Mouse (Mus musculus): ENCODE measurements around the gene U90926. TPM values are rescaled to one million over a fixed set of nuclear protein-coding genes. Genes with fewer than 3 reads are reported as not detected.
"Not testable (repeated sequence)": the region's sequence is repeated elsewhere in the genome, so short reads cannot be mapped to it uniquely, and the experiment has no call there.

Gene U90926
- total RNA-seq, 2 experiments from 2014 or later: not detected

DNA sequence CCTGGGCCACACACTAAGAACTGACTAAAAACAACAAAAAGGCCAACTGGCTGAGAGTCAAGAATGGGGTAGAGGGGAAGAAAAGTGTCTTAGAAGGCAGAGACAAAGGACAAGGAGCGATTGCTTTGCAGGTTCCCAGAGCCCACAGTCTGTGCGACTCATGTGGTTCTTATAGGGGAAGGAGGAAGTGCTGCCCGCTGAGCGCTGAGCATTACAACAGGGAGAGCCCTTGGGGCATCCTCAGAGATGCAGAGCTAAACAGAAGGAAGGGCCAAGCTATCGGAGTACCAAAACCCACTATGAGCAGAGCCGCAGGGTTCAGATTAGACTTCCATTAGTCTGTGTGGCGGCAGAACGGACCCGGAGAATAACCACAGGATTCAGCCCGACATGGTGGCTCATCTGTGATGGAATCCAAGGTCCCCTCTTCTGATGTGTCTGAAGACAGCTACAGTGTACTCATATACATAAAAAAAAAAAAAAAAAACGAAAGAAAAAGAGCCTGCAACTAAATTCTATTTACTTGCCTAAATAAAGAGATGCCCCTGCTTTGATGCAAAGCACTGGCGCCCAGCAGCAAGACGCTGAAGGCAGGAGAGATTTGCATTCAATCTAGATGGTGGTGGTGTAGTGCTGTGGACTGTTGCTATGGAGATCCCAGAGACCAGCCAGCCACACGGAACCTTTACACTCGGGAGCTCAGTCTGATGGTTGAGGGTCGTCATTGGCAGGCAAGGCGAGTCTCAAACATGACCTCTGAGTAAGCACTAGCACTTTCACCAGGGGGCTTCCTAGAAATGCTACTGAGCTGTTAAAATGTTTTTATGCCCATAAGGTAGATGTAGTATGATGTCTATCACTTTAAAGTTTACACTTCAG is 3.9 kb upstream of the U90926 start:
- intact Hi-C loops (cut with DNase I): no loop called here
- no peak for DNase-seq

DNA sequence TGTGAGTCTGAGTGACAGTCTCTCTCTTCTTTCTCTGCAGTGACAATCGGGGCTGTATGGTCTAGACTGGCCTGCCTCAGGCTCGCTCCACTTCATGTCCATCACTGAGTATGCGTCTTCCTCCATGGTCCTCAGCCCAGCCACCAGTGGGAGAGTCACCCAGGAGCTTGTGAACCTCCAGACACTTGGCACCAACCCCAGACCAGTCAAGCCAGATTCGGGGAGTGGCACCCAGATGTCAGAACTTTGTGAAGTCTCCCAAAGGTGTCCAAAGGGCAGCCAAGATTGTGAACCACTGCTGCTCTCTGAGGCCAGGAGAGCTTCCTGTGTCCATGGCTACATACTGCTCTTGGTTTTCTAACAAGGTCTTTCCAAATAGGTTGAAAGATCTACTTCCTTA is 3.0 kb downstream of the U90926 start:
- no peak for DNase-seq
- intact Hi-C loops (cut with DNase I): no loop called here

DNA sequence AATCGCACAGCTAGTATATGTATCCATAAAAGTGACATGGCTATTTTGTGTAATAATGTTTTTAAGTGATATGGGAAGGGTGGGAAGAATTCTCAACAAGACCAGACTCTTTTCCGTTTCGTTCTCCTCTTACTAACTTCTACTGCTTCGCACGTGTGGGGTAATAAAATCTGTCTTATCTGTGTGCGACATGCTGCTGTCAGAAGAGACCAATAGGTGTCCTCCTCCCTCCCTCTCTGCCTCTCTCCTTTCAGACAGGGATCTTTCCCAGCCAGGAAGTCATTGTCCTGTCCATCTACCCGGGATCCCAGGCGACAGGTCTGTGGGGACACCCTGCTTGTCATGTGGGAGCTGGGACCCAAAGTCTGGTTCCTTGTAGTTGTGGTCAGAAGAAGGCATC is 5.0 kb downstream of the U90926 start:
- intact Hi-C loops (cut with DNase I): no loop called here
- no peak for DNase-seq

DNA sequence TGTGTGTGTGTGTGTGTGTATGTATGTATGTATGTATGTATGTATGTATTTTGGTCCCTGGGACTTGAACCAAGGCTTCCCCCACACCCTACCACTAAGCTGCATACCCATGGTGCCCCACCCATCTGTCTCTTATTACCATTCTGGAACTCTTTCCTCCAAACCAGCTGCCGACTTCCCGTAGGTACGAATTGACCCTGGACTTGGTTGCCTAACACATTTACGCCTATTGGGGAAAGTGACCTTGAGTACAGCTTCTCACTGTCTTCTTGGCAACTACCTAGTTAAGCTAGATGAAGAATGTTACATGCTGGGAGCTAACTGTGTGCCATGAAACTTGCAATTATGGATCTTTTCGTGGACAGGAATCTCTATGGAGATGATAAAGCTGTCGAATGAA is 9.1 kb downstream of the U90926 start:
- intact Hi-C loops (cut with DNase I): no loop called here
- DNase-seq: no peak

DNA sequence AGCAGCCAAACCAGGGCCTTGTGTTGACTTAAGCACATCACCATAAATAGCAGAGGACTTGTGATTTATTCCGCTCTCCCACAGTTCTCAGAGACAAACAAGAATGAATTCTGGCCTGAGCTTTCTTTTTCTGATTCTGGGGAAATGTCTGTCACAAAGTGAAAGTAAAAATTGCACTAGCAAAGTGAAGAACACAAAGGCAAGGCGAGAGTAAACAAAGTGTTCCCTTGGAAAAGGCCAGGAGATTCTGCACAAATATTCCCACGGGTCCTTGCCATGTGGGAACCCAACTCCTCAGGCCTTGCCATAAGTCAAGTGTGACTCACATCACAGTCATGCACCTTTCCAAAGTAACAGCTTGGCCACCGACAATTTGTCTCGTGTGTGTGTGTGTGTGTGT is 9.5 kb downstream of the U90926 start:
- peak in 1 of 2 experiments; percentile 21 for DNase-seq
- intact Hi-C loops (cut with DNase I): no loop called here

DNA sequence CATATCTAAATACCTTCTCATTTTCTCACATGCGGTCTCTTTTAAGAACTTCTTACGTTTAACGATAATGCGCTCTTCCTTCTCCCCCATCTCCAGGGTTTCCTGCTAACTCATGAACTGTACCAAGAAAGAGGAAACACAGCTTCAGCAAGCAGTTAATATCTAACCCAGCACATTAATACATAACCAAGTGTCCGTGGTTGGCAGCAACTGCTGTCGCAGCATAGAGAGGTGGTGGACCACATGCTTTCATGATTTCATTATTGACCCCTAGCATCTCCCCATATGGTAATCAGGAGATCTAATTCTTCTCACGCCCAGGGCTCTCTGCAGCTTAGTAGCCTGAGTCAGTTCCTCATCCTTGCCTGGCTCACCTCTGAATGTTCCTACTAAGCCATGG is 10.0 kb downstream of the U90926 start:
- intact Hi-C loops (cut with DNase I): no loop called here
- DNase-seq: no peak

DNA sequence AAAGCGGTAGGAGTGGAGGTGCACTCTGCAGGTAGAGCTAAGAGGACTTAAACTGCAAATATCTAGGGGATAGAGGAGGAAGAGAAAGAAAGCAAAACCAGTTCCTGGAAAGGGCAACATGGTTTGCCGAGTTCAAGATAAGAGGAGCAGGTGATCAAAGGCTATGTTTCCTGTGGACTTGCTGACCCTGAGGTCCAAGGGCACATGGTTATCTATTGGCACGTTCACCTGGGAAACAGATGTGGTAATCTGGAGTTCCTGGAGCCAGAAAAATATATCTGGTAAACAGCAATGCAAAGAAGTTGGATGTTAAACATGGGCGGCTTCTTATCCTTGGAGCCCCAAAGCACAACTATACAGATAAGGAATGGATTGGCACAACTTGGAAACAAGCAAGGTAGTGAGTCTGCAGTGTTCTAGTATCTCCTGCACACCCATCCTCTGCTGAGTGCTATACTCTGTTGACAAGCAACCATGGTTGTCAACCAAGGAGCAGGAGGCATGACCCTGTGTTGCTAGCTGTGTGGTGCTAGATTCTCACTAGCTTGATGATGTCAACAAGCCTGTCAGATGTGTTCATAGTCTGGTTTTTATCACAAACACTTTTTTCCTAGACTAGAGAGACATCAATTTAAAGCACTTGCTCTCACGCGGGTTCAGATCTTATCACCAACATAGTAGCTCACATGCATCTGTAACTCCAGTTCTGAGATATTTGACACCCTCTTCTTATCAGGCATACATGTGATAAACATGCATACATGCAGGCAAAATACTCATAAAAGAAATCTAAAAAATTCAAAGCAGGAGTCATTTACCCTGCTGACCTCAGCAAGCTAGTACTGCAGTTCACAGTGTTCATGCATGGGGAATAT is 10.8 kb downstream of the U90926 start:
- DNase-seq: no peak

DNA sequence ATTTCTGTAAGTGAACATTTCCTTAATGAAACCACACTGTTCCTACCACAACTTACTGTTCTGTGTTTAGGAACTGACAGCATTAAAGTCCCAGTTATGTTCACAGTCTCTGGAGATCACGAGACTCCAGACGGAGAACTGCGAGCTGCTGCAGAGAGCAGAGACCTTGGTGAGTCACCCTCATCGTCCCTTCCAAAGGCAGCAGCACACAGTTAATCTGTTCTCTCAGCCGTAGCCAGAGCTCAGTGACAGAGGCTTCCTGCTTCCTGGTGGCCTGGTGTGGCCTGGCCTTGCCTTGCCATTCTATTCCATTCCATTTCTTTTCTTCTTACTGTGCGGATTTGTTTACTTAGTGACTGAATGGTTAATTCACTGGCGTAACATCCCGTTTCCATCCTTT is 16.9 kb downstream of the U90926 start:
- DNase-seq: no peak
- intact Hi-C loops (cut with DNase I): loop anchor here (5.0 kb wide), 1 partner anchor 39 kb away; no protein-coding TSS in a partner anchor

More for the DNA sequence above, 10.8 kb downstream of the U90926 start:
- intact Hi-C loops (cut with DNase I): no loop called here

DNA sequence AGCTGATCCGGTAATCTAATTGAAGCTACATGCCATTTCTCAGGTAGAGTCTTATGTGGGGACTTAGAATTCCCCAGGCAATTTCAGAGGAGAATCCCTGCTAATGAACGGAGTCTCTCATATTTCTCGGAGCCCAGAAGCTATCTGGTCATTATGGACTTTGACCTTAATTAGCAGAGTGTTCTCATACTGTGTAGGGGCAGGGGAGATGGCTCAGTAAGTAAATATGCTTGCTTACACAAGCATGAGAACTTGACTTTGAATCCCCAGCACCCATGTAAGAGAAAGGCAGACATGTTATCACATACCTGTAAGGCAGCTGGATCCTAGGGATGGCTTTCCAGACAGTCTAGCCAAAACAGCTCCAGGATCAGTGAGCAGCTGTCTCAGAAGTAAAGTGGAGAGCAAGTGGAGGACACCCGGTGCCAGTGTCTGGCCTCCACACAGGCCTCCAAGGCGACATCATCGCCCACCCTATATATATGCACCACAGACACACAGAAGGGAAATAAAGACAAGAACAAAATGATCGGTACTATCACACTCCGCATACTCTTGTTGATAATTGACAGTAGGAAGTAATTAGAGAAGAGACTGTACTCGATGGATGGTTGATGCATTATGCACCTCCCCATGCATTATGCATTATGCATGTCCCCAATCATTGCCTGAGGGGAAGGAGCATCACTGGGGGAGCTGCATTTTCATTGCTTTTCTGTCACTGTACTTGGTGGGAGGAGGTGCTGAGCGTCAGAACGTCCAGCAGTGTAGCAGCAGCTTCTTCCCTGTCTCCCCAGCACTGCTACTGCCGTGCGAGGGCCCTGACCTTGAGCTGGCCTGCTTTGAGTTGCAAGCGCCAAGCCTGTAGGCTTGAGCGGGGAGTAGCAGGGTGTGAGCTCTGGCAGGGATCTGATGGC is 18.1 kb downstream of the U90926 start:
- DNase-seq: no peak
- intact Hi-C loops (cut with DNase I): loop anchor here (5.0 kb wide), 1 partner anchor 40 kb away; no protein-coding TSS in a partner anchor

DNA sequence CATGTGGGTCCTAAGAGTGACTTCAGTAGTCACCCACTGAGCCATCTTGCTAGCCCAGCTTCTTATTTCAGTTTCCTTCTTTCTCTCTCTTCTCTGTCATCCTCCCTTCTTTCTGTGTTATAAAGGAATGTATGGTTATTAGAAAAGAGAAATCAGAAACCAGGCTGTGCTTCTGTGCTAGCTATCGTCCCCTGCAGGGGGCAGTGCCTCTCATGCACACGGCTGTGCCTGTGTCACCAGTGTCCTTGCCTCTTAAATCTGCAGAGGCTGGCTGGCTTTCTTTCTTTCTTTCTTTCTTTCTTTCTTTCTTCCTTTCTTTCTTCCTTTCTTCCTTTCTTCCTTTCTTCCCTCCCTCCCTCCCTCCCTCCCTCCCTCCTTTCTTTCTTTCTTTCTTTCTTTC is 19.5 kb downstream of the U90926 start:
- intact Hi-C loops (cut with DNase I): loop anchor here (5.0 kb wide), 1 partner anchor 42 kb away; no protein-coding TSS in a partner anchor
- not testable (repeated sequence) for DNase-seq

DNA sequence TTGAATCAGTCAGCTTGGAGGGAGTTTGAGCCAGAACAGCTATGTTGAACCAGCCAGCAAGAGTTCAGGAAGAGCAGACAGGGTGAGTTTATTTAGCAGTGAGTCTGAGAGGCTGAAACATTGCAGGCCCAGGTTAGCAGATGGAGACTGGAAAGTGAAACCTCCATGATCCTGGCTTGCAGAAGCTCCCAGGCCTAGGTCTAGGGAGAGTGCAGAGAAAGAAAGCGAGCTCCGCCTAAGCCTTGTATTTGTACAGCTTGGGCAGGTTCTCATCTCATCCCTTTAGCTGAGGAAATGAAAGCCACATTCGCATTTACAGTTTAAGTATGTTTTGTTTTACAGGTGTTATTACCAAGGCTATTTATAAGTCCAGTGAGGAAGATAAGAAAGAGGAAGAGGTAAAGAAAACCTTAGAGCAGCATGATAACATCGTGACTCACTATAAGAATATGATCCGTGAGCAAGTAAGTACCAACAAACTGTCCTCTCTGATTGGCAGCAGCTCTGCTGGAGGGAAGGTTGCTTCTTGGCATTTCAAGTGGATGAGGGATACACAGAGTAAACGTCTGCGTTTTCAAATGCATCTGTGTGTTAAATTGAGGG is 26.2 kb downstream of the U90926 start:
- DNase-seq: no peak
- intact Hi-C loops (cut with DNase I): loop anchor here (10.0 kb wide), 1 partner anchor 216 kb away; no protein-coding TSS in a partner anchor

DNA sequence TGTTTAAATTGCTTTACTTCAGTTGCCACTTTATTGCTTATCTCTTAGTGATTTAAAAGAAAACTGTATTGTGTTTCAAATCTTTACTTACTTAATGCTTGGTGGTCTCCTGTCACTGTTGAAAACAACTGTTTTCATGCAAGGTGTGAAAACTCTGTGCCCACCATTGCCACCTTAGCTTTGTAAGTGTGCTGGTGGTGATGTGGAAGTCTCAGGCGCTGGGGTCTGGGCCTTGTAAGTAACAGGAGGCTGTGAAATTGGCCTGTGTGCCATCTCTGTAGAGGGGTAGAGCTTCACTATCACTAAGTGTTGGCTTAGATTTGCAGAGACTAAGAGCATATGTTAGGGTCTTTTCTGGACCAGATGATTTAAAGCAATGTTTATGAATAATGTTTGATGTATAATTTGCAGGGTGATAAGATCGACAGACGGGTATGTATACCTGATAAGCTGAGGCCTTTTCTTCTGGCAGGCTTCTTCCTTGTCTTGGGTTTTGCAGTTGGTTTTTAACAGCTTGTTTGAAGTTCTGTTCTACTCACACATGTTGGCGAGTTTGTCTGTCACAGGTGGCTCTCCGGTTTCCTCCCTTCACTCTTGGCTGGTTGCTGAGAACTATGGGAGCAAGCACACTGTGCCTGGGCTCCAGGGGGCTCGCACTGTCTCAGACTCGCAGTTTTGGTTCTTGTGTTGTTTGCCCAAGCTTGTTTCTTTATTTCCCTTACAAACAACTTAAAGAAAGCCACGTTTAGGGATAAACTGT is 32.0 kb downstream of the U90926 start:
- intact Hi-C loops (cut with DNase I): loop anchor here (10.0 kb wide), 1 partner anchor 222 kb away; no protein-coding TSS in a partner anchor
- no peak for DNase-seq

DNA sequence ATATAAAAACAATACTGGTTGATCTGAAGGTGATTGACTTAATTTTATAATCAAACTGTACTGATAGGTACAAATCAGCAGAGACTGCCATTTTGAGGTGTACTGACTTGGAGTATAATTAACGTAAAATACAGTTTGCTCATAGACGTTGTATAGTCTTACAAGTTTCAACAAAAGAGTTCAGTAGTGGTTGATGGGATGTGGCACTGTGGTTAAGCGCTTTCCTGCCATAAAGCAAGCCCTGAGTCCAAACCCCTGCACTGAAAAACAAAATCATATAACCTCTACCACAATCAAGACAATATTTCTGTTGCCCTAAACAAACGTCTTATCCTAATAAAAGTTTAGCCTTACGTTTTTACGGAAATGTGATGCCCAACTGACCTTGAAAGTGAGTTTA is 49.2 kb downstream of the U90926 start:
- intact Hi-C loops (cut with DNase I): no loop called here
- no peak for DNase-seq

Other genes starting within 250 kb of the U90926 start
- not detected for gene Odaph, start 227.9 kb downstream of the U90926 start, total RNA-seq (2021)
- 1 to 10 TPM; 3.2 to 3.4 TPM for gene Cdkl2, start 171.5 kb downstream of the U90926 start, total RNA-seq (2021)
- 10 to 100 TPM; 51.1 to 52.6 TPM for gene G3bp2, start 131.7 kb downstream of the U90926 start, total RNA-seq (2021)
- gene Uso1, start 77.5 kb downstream of the U90926 start, total RNA-seq (2021): 10 to 100 TPM; 56.2 to 60.0 TPM
- not detected for gene Ppef2, start 40.9 kb upstream of the U90926 start, total RNA-seq (2021)
- gene Naaa, start 62.8 kb upstream of the U90926 start, total RNA-seq (2021): 1 to 10 TPM; 4.4 to 5.3 TPM
- 10 to 100 TPM; 13.4 to 18.1 TPM for gene Sdad1, start 95.1 kb upstream of the U90926 start, total RNA-seq (2021)
- under 1 TPM; 0.41 to 0.47 TPM for gene Cxcl9, start 112.7 kb upstream of the U90926 start, total RNA-seq (2021)
- gene Art3, start 116.4 kb upstream of the U90926 start, total RNA-seq (2021): 100 to 1,000 TPM; 384 to 415 TPM
- under 1 TPM in 1 of 2 experiments, not detected in 1; 0.23 TPM for gene Cxcl10, start 133.5 kb upstream of the U90926 start, total RNA-seq (2021)
- 1 to 10 TPM; 8.1 to 8.2 TPM for gene Nup54, start 219.8 kb upstream of the U90926 start, total RNA-seq (2021)